Mouse (Mus musculus) neural tube, embryonic 10.5 days (tissue): ENCODE results near the gene Irf2.

Source experiments
- DNase-seq: peaks from one replicate; pipeline ENCODE4 v3.0.0-alpha.2; 2017; ENCODE audit warnings: low spot score; ENCODE audit errors: extremely low spot score

Irf2 gene

DNA sequence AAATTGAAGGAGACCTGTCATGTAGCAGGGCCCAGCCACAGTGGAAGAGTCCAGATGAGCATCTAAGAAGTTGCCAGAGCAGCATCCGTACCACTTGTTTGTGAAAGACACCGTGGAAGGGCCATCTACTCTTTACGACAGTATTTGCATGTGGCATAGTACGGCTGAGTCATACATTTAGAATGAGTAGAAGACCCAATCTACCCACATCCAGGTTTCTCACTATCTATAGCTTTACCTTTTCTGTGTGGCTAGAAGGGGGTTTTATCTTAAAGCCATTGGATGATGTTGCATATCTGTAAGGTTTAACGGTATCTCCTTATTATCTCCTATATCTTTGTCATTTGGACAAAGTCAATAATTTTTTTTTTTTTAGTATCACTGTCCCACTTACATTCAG, 59.7 kb downstream of the Irf2 start:
- no peak for DNase-seq

DNA sequence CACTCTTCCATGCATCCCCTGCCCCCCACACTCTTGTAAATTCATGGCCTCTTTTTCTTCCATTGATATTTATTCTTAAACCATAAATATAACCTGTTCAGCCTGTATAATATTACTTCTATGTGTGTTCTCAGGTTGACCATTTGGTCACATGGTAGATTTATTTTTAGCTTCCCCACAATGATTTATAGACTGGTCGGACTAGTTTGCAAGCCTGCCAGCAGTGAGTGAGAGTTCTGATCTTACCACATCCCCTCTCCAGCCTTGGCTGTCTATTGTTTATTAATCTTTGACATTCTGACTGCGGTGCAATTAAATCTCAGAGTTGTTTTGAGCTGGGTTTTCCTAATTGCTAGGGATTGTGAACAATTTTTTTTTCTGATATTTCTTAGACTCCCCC, 60.2 kb downstream of the Irf2 start:
- no peak for DNase-seq

DNA sequence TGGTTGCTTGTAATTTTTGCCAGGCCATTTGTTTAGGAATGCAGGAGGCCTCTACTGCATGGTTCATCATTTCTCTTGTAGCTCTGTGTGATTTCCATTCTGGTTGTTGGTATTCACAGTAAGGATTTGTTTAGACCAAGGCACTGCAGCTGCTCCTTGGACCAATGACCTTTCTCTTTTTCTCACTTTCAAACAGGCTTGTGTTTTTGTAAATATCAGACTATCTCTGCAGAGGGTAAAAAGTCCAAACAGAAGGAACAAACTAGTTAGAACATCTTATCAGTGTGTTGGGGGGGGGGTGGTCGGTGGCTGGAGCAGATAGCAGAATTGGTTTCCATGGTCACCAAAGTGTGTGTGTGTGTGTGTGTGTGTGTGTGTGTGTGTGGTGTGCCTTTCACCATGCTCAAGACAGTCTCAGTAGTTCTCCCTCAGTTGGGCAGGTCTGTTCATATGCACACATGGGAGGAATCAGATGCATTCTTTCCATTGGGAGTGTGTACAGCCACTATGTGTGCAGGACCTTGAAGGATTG, 61.7 kb downstream of the Irf2 start:
- no peak for DNase-seq

DNA sequence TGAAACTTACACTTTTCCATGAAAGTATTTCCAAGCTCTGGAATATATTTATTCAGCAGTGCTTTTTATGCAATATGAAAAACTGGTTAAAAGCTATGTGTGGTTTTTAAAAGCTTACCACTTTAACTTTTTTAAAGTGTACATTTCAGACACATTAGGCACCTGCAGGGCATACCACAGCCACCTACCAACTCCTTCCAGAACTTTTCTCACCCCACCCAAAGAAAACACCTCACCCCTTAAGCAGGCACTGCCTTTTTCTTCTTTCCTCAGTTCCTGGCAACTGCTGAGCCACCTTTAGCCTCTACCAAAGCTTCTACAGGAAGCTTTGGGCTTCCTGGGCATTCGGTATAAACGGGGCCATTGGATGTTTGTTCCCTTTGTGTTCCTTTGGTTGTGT, 62.5 kb downstream of the Irf2 start:
- no peak for DNase-seq

DNA sequence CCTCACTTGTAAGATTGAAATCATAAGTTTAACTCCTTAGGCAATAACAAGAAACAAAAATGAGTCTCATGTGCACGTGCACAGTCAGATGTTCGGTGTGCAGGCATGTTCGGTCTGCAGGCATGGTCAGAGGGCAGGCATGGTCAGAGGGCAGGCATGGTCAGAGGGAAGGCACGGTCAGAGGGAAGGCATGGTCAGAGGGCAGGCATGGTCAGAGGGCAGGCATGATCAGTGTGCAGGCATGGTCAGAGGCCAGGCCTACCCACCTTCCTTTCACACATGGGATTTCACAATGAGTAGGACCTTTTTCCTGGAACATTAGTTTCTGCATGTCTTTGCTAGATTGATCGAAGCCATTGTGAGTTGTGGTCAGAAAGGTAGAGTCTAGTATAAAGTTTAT, 65.2 kb downstream of the Irf2 start:
- no peak for DNase-seq

DNA sequence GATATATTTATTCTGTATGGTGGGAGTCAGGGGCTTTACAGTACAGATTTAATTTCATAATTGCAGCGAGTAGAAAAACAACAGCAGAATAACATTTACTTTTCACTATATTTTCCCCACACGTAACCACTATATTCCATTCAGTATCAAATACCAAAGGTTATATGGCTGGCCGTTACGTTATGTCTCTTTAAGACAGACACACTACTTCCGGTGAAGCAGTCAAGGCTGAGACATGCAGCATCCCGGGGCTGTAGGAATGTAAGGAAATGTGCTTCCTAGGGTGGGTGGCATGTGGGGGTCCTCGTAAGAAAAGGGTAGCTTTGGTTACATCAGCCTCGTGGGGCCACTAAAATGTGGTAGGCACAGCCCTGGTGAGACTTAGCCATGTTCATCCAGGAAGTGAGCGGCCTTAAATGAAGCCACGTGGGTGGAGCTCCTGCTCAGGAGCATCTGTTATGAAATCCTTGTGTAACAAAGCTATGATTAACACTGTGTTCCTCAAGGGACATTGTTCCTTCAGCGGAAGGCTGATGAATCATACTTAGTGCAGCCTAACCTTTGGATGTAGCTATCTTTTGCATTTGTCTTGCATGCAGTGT, 71.6 kb downstream of the Irf2 start:
- DNase-seq = no peak

DNA sequence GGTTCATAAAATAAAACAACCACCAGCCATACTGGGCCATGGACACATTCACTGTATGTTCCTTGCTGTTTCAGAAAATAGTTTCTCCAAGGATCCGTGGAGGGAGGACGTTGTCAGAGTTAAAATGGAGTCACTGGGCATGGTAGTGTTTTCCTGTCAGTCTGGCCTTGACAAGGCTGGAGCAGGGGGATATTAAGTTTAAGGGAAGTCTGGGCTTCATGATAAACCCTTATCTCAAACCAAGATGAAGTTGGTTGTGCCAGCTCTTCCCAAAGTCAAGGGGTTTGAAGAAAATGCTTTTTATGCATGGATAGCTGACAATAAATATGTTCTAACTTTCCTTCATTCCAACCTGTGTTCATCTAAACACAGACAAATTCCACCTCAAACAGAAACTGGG, 72.4 kb downstream of the Irf2 start:
- no peak for DNase-seq

DNA sequence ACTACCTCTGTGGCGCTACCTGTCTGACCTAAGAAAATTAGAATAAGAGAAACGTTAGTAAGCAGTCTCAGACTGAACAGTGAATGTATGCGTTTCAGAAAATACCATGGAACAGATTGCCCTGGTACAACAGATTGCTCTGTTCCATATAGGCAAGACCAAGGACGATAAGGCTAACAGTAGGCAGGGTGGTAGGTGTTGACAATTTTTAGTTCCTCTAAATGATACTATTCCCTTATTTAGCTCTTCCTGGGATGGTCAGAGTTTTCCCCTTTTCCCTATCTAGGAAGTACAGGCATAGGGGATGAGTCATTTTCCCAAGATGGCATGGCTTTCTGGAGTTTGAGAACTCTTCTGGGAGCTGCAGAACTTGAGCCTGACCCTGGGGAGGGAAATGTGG, 73.4 kb downstream of the Irf2 start:
- no peak for DNase-seq

DNA sequence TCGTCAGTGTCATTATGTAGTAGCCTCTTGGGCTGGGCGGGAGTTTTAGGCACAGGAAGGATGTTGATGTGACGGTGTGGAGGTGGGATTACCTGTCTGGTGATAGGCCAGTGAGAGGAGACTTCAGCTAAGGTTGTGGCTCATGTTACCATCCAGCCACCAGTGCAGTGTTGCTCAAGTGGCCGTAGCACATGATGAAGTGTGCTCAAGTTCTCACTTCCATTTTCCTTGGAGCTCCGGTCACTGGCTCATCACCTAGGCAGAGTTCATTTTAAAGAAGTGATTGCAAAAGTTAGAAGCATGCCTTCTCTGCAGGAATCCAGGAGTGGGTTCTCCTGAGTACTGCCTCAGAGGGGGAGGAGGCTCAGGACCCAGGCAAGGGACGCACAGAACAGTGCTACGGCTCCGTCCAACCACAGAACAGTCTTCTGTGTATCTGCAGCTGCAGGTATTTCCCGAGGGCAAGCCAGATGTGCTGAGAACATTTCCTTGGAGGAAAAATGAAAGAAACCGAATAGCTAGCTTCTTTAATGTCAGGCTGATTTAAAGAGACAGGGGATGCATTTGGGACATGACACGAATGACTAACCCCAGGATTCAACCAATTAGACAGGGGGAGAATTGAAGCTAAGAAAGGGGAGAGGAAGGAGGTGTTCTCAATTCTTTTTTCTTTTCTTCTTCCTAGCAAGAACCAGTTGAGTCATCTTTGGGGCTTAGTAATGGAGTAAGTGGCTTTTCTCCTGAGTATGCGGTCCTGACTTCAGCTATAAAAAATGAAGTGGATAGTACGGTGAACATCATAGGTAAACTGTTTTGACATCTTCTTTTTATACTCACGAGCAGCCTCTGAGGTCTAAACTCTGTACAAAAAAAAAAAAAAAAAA, 78.8 kb downstream of the Irf2 start:
- no peak for DNase-seq

DNA sequence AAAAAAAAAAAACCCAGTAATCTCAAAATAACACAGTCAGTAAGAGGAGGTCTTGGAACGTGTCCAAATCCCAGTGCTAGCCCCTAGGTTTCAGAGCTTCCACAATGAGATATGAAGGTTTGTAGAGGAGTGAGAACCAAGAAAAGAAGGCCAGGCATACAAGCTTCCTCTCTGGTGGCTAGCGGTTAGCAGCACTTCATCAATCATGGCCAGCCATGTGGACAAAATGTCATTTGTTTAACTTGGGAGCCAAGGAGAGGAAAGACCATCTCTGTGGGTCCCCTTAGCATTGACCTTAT, 79.4 kb downstream of the Irf2 start:
- DNase-seq = no peak

DNA sequence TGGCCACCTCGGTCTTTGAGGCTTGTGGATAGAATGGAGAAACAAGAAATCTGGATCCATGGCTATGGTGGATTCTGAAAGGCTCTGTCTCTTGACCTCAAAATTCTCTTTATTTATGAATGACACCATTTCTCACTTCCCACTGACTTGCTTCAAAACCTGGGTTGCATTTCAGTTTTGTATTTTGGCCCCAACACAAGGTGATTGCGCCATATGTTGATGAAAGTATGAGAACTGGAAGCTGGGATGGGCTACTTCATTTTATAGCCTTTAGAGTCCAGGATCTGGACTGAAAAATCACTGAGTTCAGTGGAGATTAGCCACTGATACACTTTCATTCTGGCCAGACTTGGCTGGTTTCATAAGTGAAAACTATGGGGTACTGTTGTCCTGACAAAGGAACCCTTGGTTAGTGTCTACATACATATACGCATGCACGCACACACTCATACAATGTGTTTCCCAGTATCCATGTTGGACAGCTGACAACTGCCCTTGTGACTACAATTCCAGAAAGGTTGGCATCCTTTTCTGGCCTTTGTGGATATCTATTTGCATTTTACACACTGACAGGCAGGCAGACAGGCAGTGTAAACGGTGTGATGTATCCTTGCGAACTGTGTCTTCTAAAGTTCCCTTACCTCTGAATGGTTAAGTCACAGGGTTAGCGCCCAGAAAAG, 89.3 kb downstream of the Irf2 start:
- no peak for DNase-seq

DNA sequence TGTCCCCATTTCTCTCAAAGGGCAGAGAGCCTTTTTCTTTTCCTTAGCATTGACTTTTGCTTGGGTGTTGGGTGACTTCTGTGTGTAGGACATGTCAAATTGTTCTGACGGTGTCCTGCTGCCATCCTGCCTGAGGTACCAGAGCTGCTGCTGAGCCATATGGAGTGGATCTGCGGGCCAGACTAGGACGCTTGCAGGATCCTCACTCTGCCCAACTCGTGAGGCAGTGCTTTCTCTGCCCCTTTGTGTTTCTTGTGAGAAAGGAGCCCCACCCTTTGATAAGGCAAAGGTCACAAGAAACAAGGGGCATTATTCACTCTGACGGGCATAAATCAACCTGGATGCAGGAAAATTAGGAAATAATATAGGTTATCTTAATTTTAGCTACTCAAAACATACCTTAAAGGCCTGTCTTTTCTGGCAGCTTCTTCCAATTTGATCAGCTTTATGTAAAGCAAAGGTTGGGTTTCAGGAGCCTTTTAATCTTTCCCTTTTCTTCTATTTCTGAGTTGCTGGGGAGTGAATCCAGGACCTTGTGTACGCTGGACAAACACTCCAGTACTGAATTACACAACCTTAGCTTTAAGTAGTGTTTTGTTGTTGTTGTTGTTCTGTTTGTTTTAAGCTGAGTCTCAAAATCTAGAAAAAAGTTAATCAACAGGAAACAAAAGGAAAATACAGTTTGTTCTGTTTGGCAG, 90.0 kb downstream of the Irf2 start:
- no peak for DNase-seq

DNA sequence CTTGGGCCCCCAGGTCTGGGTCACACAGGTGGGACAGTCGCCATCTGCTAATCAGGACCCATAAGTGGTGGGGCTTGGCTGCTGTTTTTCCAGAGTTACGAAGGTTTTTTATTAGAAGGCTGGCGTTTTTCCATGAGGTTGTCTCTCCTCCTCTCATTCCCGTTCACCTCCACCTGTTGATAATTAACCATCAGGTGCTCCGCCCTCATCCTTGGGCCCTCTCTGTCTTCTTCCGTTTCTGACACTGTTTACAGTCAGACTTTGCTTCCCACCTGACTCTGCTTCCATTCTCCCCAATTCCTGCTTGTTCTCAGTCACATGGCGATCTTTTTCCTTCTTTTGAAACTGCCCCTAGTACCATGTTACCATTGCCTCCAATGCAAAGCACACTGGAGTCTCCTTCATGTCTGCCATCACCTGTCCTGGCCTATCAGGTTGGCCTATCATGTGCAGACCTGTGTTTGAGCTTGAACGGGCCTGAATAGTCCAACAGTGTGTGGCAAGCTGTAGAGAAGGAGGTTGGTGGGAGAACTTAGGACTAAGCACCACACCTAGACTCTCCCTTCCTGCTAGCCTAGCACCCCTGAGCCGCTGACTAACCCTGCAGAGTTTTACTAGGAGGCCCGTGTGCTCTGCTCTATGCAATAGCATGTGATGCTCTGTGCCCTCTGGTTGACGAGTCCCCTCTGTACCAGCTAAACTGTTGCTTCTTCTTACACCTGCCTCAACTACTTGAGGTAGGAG, 90.8 kb downstream of the Irf2 start:
- no peak for DNase-seq

DNA sequence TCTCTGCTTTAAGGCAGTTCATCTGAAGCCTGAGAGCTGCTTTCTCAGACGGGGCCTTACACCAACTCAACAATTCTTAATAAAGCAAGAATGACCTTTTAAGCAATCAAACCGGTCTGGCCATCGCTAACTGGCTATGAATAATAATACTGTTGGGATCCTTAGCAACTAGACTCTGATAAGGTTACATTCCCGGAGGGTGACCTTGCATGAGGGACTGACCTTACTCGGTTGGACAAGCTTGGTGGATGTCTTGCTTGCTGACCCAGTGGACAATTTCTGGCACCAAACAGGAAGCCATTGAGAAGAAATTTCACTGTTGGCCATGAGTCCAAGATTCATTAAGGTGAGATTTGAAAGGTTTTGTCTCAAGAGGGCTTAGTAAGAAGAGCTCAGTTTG, 92.4 kb downstream of the Irf2 start:
- no peak for DNase-seq

DNA sequence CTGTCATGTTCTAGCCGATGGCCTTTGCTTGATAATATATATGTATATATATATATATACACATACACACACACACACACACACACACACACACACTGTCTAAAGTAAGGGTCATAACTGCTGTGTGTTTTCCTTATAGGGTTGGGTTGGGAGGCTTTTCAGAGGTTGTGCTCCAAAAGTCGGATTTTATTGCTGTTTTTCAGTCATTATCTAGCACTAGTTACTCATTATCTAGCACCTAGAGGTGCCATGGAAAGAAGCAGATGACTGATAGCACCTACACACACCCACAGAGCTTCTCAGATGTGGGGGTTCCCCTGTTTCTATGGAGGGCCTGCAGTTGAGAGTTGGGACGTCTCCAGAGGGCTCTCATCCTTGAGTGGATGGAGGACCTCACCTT, 92.9 kb downstream of the Irf2 start:
- DNase-seq = no peak

DNA sequence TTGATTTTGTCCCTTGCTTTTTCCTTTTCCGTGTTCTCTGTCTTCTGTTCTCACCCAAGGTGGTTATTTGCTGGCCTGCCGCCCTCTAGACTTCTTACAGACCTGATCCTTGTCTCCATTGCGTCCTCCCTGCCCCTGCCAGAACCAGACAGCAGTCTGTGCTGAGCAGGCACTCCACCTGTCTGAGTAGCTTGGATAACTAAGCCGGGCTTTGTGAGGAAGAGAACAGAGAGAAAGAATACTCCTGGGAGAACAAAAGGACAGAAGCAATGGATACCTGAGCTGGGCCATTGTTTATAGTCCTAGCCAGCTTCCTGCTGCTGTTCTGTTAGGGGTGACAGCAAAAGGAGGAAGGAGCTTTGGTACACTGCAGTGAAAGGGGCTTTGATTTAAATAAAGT, 94.2 kb downstream of the Irf2 start:
- no peak for DNase-seq

DNA sequence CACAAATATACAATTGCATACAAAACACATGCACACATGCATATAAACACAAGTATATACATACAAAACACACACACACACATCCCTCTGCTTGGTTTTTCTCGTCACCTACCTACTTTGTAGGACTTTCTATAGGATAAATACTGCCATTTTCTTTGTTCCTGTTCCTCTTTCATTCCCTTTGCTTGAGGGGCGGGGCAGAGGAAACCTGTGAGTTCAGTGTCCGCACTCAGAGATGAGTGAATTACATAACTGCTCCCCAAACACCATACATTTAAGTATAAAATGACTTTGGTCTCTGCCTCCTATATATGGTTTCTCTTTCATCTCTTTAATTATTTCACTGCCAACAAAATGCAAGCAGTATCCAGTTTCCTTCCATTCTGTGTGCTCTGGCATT, 94.9 kb downstream of the Irf2 start:
- no peak for DNase-seq

DNA sequence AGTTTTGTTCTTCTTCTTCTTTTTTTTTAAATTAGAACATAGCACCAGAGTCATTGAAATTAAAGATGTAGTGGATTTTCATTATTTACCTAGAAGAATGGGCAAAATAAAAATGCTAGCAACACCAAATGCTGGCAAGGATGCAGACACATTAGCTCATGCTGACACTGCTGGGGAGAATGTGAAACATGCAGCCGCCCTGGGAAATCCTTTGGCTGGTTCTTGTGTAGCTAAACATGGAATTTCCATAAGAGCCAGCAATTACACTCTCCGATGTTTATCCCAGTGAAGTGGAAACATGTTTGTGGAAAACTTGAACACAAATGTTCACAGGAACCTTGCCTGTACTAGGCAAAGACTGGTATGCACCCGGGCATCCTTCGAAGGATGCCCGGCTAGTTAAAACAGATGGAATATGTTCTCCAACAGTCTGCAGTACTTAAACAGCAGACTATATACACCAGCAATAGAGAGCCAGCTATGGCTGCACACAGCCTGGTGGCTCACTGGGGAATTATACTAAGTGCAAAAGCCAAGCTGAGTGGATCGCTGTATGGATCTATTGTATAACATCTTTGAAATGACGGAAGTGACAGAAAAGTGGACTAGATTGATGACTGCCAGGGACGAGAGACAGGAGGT, 96.6 kb downstream of the Irf2 start:
- DNase-seq = no peak

DNA sequence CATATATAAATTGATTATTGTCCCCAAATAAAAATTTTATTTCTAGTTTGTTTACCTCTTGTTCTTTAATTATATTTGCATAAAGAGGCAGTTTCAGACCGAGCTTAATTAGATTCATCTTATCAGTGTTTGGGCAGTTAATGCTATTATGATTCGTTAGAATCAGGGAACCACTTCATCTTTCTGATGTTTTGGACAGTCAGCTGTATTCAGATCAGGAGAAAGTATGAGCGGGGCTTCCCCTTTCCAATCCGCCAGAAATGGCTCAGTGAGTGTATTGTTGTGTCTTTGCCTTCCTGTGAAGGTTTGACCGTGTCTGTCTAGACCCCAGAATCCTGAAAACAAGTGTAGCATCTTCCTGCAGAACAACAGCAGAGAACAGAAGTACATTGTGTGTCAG, 97.4 kb downstream of the Irf2 start:
- DNase-seq = no peak

DNA sequence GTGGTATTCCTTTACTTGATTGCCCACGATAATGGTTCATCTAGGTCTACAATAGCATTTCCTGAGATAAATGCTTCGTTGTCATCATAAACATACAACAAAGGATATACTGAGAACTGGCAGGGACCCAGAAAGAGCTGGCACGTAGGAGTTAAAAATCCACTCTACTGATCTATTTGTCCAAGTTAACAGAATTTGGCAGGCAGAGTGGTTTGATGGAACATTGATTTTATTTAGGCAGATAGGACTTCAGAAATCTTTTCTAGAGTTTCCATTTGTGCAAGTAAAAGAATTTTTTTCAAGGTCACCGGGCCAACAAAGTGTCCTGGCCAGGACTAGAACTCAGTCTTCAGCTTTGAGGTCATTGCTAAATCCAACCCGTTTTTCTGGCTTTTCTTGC, 98.5 kb downstream of the Irf2 start:
- no peak for DNase-seq

DNA sequence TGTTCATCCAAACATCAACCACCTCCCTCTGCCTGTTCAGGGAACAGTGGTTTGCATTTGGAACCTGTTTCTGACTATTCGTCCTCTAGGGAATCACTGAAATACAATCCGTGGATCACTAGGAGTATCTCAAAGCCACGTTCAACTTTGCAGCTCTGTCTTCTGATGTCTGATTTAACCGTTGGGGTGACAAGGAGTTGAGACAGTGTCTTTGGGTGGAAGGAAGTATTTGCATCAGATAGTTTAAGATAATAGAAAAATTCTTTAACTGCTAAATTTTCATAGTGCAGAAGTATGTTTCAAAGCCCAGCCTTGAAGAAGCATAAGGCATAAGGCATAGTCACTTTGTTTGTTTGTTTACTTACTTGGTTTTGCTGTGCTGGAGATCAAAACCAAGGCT, 100.9 kb downstream of the Irf2 start:
- no peak for DNase-seq
